Mouse (Mus musculus) adrenal gland, postnatal 0 days (tissue): ENCODE data around the gene Uba5. TPM values are rescaled to one million over a fixed set of nuclear protein-coding genes. Genes with fewer than 3 reads are reported as not detected.

Experiments
- polyA plus RNA-seq: library from polyadenylated mRNA; unstranded; fragments of >200 nt; fragmentation: Nextera tagmentation; extraction: Ambion mirVana; gene quantifications from 2 replicates; pipeline ENCODE4 v1.2.1, GENCODE M21; 2015

Gene Uba5
- polyA plus RNA-seq, result 41.2 and 49.2 TPM in 2 replicates

GRCm38 (mm10) chr9:104062430-104063243, at the start of gene Uba5:
Uba5 (minus strand) TSS chr9:104063134.

GRCm38 (mm10) chr9:104063244-104063961, 469 bp upstream of the Uba5 start, which contains the start of gene Acad11:
Acad11 (plus strand) TSS chr9:104063377.

GRCm38 (mm10) chr9:104040362-104040761, 22.6 kb downstream of the Uba5 start, which contains the start of gene Gm28305:
Gm28305 (plus strand) TSS chr9:104040662.

GRCm38 (mm10) chr9:104001921-104002859, 60.7 kb downstream of the Uba5 start, which contains the start of gene Nphp3:
Nphp3 (plus strand) TSS chr9:104002544.

Other genes starting within 250 kb of the Uba5 start
- gene Nphp3, start 60.6 kb downstream of the Uba5 start, polyA plus RNA-seq, result 1.8 and 3.3 TPM in 2 replicates
- gene Gm28305, start 22.5 kb downstream of the Uba5 start, polyA plus RNA-seq, result not detected in 2 replicates
- 12.4 and 14.7 TPM in 2 replicates for gene Acad11, start 243 bp upstream of the Uba5 start, polyA plus RNA-seq
- gene Ackr4, start 63.8 kb upstream of the Uba5 start, polyA plus RNA-seq, result 3.7 and 4.5 TPM in 2 replicates
- 11.0 TPM in 2 replicates for gene Dnajc13, start 199.8 kb upstream of the Uba5 start, polyA plus RNA-seq